Mouse (Mus musculus) CD4-positive, CD25-positive, alpha-beta regulatory T cell, adult 9 weeks (primary cell): Measurements from ENCODE around the gene Slc38a5. TPM values are rescaled to one million over a fixed set of nuclear protein-coding genes. Genes with fewer than 3 reads are reported as not detected.

ENCODE experiments used
- polyA plus RNA-seq: library from polyadenylated mRNA; unstranded; fragments of 100-300 nt; shearing (Covaris generic); gene quantifications from one replicate; pipeline ENCODE4 v1.2.1, GENCODE M21; 2017

The Slc38a5 gene
- not detected for polyA plus RNA-seq

DNA sequence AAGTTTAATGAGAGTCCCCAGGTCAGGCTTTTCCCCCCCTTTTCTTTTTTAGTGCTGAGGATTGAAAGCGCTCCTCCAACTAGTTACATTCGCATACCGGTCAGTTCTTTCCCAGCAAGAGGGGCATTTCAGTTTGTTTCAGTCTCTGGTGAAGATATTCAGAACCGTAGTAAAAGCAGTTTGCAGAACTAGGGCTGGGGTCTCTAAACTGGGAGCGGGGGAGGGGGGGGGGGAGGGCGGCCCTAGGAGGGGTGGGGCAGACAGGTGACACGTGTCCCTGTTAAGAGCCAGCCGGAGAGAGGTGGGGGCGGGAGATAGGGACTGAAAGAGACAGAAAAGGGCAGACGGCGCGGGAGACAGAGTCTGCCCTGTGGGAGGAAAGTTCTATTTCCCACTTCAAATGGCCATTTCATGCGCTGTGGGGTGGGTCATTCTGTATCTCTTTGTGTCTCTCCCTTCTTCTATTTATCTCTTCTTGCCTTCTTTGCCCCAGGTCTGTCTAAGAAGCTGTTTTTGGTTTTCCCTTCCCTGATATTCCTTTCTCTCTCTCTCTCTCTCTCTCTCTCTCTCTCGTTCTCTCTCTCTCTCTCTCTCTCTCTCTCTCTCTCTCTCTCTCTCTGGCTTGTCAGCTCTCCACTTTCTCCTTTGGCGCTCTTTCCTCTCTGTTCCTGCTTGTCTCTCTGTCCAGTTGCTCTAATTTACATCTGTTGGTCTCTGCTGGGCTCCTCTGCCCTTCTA lies at the start of gene Slc38a5:
TSS of gene Slc38a5 (plus strand) at position 51 of the 738 bp plus-strand sequence.

GRCm38 (mm10) chrX:8252334-8253285 lies 18.3 kb upstream of the Slc38a5 start, which contains the start of gene Ftsj1:
TSS of gene Ftsj1 (minus strand) at chrX:8252406.

DNA sequence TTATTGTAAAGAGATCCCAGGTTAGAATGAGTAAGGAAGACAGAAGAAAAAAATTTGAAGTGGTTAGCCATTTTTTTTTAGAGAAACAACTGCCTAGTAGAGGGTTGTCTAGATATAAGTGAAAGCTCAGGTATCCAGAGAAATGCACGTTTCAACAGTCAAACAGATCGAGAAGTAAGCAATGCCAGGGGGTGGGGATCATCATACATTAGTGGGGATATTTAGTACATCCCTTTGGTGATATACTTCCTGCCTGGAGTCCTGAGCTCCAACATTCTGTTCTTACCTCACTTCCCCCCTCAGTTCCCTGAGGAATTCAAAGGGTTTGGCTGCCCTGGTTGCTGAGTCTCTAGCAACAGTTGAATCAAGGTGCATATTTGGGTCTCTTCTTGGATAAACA lies 56.2 kb downstream of the Slc38a5 start, which contains the start of gene Ssxb10:
TSS of gene Ssxb10 (plus strand) at position 301 of the 400 bp plus-strand sequence.

Other genes with a start within 250 kb of the Slc38a5 start
- gene Suv39h1, start 196.4 kb upstream of the Slc38a5 start, polyA plus RNA-seq, result 27.3 TPM
- gene Was, start 180.6 kb upstream of the Slc38a5 start, polyA plus RNA-seq, result 106 TPM
- gene Wdr13, start 138.2 kb upstream of the Slc38a5 start, polyA plus RNA-seq, result 29.1 TPM
- 775 TPM for gene Rbm3, start 125.3 kb upstream of the Slc38a5 start, polyA plus RNA-seq
- 11.9 TPM for gene Tbc1d25, start 95.0 kb upstream of the Slc38a5 start, polyA plus RNA-seq
- 166 TPM for gene Ebp, start 77.6 kb upstream of the Slc38a5 start, polyA plus RNA-seq
- gene Porcn, start 64.6 kb upstream of the Slc38a5 start, polyA plus RNA-seq, result not detected
- 24.4 TPM for gene Ftsj1, start 18.7 kb upstream of the Slc38a5 start, polyA plus RNA-seq
- gene Ssxb10, start 56.3 kb downstream of the Slc38a5 start, polyA plus RNA-seq, result not detected
- not detected for gene Ssxb9, start 95.8 kb downstream of the Slc38a5 start, polyA plus RNA-seq
- gene Ssxb1, start 142.2 kb downstream of the Slc38a5 start, polyA plus RNA-seq, result not detected
- not detected for gene Ssxb2, start 190.6 kb downstream of the Slc38a5 start, polyA plus RNA-seq